In genomic region chr17:52819007-52819406, GRCm38 (mm10) we compare ENCODE assay signal across 23 mouse cellular contexts.
"Had no signal": no experiment of that assay in that cellular context is flagged by ENCODE, and none has a peak within 500 bp of the region (broad histone marks: within the 10 kb centered on the region; RNA-seq: fewer than 3 reads in every experiment).

No protein-coding gene starts in this region.

- H3K27me3 ChIP-seq: heart, embryonic 13.5 days; heart, embryonic 15.5 days; hindbrain, embryonic 13.5 days; limb, embryonic 12.5 days; liver, embryonic 13.5 days had no signal

- H3K4me1 ChIP-seq: heart, embryonic 13.5 days; heart, embryonic 15.5 days; hindbrain, embryonic 13.5 days; limb, embryonic 10.5 days; limb, embryonic 12.5 days; liver, embryonic 13.5 days had no signal

- DNase-seq: gastrocnemius, postnatal 14 days; gastrocnemius, postnatal 36 days; heart, adult 2 months; heart, postnatal 14 days; heart, postnatal 36 days; kidney, adult 18-20 months; kidney, adult 8-10 months; kidney, postnatal 10 days; kidney, postnatal 25 days; kidney, postnatal 4 days; layer of hippocampus, adult 9-11 months; layer of hippocampus, postnatal 36 days; liver; liver, embryonic 13.5 days had no signal

- ATAC-seq: forebrain, embryonic 16.5 days; hindbrain, embryonic 16.5 days had no signal

- H3K27ac ChIP-seq: heart, adult 2 months; heart, embryonic 13.5 days; heart, embryonic 15.5 days; hindbrain, embryonic 13.5 days; limb, embryonic 10.5 days; limb, embryonic 12.5 days; liver, embryonic 13.5 days had no signal

- H3K9ac ChIP-seq: heart, embryonic 13.5 days; heart, embryonic 15.5 days; hindbrain, embryonic 13.5 days; limb, embryonic 12.5 days; liver, embryonic 13.5 days had no signal

- H3K9me3 ChIP-seq: hindbrain, embryonic 13.5 days; limb, embryonic 10.5 days; limb, embryonic 12.5 days; liver, embryonic 13.5 days had no signal

- H3K4me3 ChIP-seq: heart, adult 2 months; heart, embryonic 13.5 days; heart, embryonic 15.5 days; hindbrain, embryonic 13.5 days; limb, embryonic 10.5 days; limb, embryonic 12.5 days; liver, embryonic 13.5 days had no signal

- H3K4me2 ChIP-seq: heart, embryonic 11.5 days; heart, embryonic 13.5 days; heart, embryonic 15.5 days; hindbrain, embryonic 13.5 days; limb, embryonic 12.5 days; liver, embryonic 11.5 days; liver, embryonic 13.5 days had no signal

- H3K36me3 ChIP-seq: heart, embryonic 13.5 days; heart, embryonic 15.5 days; limb, embryonic 10.5 days; limb, embryonic 12.5 days; liver, embryonic 13.5 days had no signal
